ENCODE assay signal across 17 mouse cellular contexts in the genomic region with DNA sequence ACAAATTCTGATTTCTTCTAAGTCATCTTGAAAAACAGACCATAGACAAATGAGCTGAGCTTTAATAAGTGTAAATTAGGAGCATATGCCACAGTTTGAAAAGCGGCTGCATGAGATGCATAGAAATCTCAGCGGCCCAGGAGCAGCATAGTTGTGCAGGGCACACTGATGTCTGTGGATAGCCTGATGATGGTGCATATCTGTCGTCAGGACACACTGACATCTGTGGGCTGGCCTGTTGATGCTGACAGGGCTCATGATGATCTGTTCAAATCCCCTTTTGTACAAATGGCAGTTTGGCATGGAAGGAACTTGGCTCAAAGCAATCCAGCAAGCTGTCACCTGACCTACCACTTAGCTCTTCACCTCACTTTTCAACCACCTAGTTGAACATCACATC.
"Had no signal": no experiment of that assay in that cellular context is flagged by ENCODE, and none has a peak within 500 bp of the region (broad histone marks: within the 10 kb centered on the region; RNA-seq: fewer than 3 reads in every experiment).

No protein-coding gene starts in this region.

- H3K4me1 ChIP-seq: midbrain, embryonic 12.5 days; neural tube, embryonic 13.5 days; neural tube, embryonic 15.5 days; stomach, embryonic 15.5 days had no signal

- H3K4me3 ChIP-seq: midbrain, embryonic 10.5 days; midbrain, embryonic 12.5 days; myocyte; neural tube, embryonic 13.5 days; neural tube, embryonic 15.5 days; stomach, embryonic 15.5 days had no signal

- H3K9me3 ChIP-seq: midbrain, embryonic 10.5 days; midbrain, embryonic 12.5 days; neural tube, embryonic 13.5 days; neural tube, embryonic 15.5 days; stomach, embryonic 15.5 days had no signal

- H3K4me2 ChIP-seq: lung, embryonic 14.5 days; midbrain, embryonic 12.5 days; neural tube, embryonic 13.5 days; neural tube, embryonic 15.5 days; stomach, embryonic 15.5 days had no signal

- DNase-seq: lung, adult 18-20 months; lung, embryonic 14.5 days; lung, postnatal 10 days; lung, postnatal 4 days; midbrain, embryonic 14.5 days; right cerebral cortex, postnatal 14 days; thymus, adult 2 months; thymus, postnatal 25 days; thymus, postnatal 4 days had no signal

- H3K36me3 ChIP-seq: midbrain, embryonic 10.5 days; midbrain, embryonic 12.5 days; neural tube, embryonic 13.5 days; neural tube, embryonic 15.5 days; stomach, embryonic 15.5 days had no signal

- ATAC-seq: midbrain, embryonic 16.5 days had no signal

- H3K9ac ChIP-seq: lung, embryonic 14.5 days; midbrain, embryonic 12.5 days; neural tube, embryonic 13.5 days; neural tube, embryonic 15.5 days; stomach, embryonic 15.5 days had no signal

- H3K27ac ChIP-seq: midbrain, embryonic 10.5 days; midbrain, embryonic 12.5 days; neural tube, embryonic 13.5 days; neural tube, embryonic 15.5 days; stomach, embryonic 15.5 days; stomach, postnatal 0 days had no signal

- H3K27me3 ChIP-seq: midbrain, embryonic 12.5 days; neural tube, embryonic 13.5 days; neural tube, embryonic 15.5 days; stomach, embryonic 15.5 days had no signal
